Mouse (Mus musculus) stomach, embryonic 16.5 days (tissue): Measurements from ENCODE around the gene Gm10337. TPM values are rescaled to one million over a fixed set of nuclear protein-coding genes. Genes with fewer than 3 reads are reported as not detected.

Experiments
- ATAC-seq: fragments of 200-750 bp; cut with Nextera tagmentation; 2 replicates; pipeline ENCODE4 v1.8.0; 2017; ENCODE audit warnings: moderate number of reproducible peaks, moderate TSS enrichment; ENCODE audit not compliant: insufficient read depth, low FRiP score
- H3K27ac ChIP-seq: fragments of 300-500 bp; sonication (generic); 2 replicates; pipeline ENCODE4 v1.5.1; 2014; ENCODE audit warnings: low read length
- H3K27me3 ChIP-seq: fragments of 300-500 bp; sonication (generic); 2 replicates; pipeline ENCODE4 v1.6.1; 2014; ENCODE audit warnings: low read length, control low read depth, mixed read lengths; ENCODE audit not compliant: control insufficient read depth, insufficient read depth
- H3K36me3 ChIP-seq: fragments of 300-500 bp; sonication (generic); 2 replicates; pipeline ENCODE4 v1.6.1; 2014; ENCODE audit warnings: low read length; ENCODE audit not compliant: control insufficient read depth, insufficient read depth
- H3K4me1 ChIP-seq: fragments of 300-500 bp; sonication (generic); 2 replicates; pipeline ENCODE4 v1.6.1; 2014; ENCODE audit warnings: low read length, control low read depth, mixed read lengths; ENCODE audit not compliant: control insufficient read depth, insufficient read depth
- H3K4me2 ChIP-seq: fragments of 300-500 bp; sonication (generic); 2 replicates; pipeline ENCODE4 v1.6.1; 2014; ENCODE audit warnings: low read depth, low read length, mixed read lengths
- H3K4me3 ChIP-seq: fragments of 300-500 bp; sonication (generic); replicated peaks from 2 replicates; pipeline ENCODE4 v1.5.1; 2014; ENCODE audit warnings: mild to moderate bottlenecking, low read length
- H3K9ac ChIP-seq: fragments of 300-500 bp; sonication (generic); 2 replicates; pipeline ENCODE4 v1.6.1; 2014; ENCODE audit warnings: low read length
- H3K9me3 ChIP-seq: fragments of 300-500 bp; sonication (generic); replicated peaks from 2 replicates; pipeline ENCODE4 v1.6.1; 2016; ENCODE audit warnings: low read length, control low read depth; ENCODE audit not compliant: control insufficient read depth
- WGBS: fragments of 180-500 bp; shearing (Covaris S2); extraction: QIAGEN DNeasy Blood & Tissue Kit; methylation state at CpG from one replicate; pipeline ENCODE4 v1.1.7; 2014; 5-methylcytosine and 5-hydroxymethylcytosine counted together
- polyA plus RNA-seq: library from polyadenylated mRNA; unstranded; fragments of >200 nt; fragmentation: Nextera tagmentation; extraction: Ambion mirVana; gene quantifications from 2 replicates; pipeline ENCODE4 v1.2.1, GENCODE M21; 2015

The Gm10337 gene
- polyA plus RNA-seq, 1 experiment from 2014 or later: not detected

DNA sequence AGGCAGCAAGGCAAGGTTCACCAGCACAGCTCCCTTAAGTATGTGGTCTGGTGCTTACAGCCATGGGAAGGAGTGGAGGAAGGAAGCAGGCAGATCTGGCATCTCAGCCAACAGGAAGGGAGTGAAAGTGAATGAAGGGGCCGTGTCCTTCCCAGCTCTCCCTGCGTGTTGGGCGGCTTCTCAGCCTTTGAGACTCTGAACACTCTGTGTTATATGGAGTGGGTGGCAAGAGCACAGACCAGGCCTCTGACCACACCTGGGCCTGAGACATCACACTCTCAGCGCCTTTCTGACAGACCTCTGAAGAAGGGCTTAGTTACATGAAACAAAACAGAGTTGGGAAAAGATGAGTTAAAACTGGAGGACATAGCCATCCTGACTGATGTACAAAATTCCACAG is 27.0 kb downstream of the Gm10337 start:
- H3K4me2 ChIP-seq: no peak overlapping the region
- H3K27ac ChIP-seq: no peak overlapping the region
- peaks cover 22% of the 10 kb centered on the region for H3K36me3 ChIP-seq
- 89% methylated on average over 4 of the region's 4 CpGs for WGBS
- no peak for ATAC-seq
- H3K4me1 ChIP-seq: no peaks in the 10 kb centered on the region
- no peaks in the 10 kb centered on the region for H3K9me3 ChIP-seq
- no peak overlapping the region for H3K9ac ChIP-seq
- no peak overlapping the region for H3K4me3 ChIP-seq
- H3K27me3 ChIP-seq: no peaks in the 10 kb centered on the region

DNA sequence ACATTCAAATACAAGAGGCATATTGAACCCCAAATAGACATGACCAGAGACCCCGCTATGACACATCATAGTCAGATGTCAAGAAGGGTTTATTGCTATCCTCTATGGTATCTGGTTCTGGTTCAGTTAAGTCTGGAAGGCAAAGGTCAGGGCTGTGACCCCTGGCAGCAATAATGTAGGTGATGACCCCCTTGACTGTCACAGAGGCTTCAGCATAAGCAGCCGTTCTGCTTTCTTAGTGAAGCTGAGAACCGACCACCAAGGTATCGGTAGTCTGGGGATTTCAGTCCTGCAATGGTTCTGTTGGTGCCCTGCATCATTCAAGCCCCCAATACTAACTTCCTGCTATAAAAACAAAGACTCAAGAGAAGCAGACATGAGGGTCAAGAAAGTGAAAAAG is 28.1 kb downstream of the Gm10337 start:
- Histone ChIP-seq H3K9ac (no peak overlapping the region), H3K4me3 (no peak overlapping the region), H3K9me3 (no peaks in the 10 kb centered on the region), H3K4me1 (no peaks in the 10 kb centered on the region), H3K27ac (no peak overlapping the region), H3K36me3 (peaks cover 22% of the 10 kb centered on the region), H3K4me2 (no peak overlapping the region), H3K27me3 (no peaks in the 10 kb centered on the region)
- WGBS: 81% methylated on average over 4 of the region's 4 CpGs
- no peak for ATAC-seq

DNA sequence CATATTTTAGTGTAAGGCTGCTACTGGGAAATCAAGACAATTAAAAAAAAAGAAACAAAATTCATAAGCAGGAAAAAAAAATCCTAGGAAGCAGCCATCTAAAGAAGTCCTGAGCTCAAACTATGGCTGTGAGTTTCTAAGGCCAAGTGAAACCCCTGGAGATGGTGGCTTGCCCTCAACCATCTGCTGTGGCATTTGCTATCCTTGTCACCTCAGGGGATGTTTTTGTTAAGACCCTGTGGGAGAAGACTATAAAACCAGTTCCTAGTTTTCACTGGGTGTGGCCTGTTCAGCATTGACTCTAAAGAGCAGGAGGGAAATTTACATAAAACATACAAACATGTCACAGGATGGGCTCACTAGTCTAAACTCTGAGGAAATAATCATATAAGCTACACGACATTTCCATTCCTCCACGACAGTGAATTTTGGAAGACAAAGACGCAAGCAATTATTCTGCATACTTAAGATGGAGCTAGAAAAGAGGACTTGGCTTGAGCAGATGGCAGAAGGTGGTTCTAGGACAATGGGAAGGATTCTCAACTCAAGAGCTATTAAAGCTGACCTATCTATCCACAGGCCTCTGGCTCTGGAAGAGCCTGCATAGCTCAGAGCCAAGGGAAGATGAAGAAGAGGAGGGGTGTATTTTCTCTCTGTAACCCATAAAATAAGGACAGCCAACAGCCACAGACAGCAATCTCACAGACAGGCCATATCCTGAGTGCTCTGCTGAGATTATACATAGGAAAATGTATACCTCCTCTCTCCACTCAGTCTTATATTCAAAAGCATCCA is 28.8 kb downstream of the Gm10337 start:
- peaks cover 26% of the 10 kb centered on the region for H3K36me3 ChIP-seq

GRCm38 (mm10) chr15:102533926-102534325 is 30.4 kb downstream of the Gm10337 start:
- Histone ChIP-seq H3K36me3 (peaks cover 20% of the 10 kb centered on the region), H3K27ac (no peak overlapping the region), H3K4me2 (no peak overlapping the region), H3K4me3 (no peak overlapping the region), H3K9me3 (no peaks in the 10 kb centered on the region), H3K4me1 (no peaks in the 10 kb centered on the region), H3K27me3 (no peaks in the 10 kb centered on the region), H3K9ac (no peak overlapping the region)
- no peak for ATAC-seq
- WGBS: 91% methylated on average over 7 of the region's 7 CpGs

More for the DNA sequence above, 28.8 kb downstream of the Gm10337 start:
- Histone ChIP-seq H3K4me3 (no peak overlapping the region), H3K4me1 (no peaks in the 10 kb centered on the region), H3K4me2 (no peak overlapping the region), H3K27ac (no peak overlapping the region), H3K27me3 (no peaks in the 10 kb centered on the region), H3K9me3 (no peaks in the 10 kb centered on the region), H3K9ac (no peak overlapping the region)
- 90% methylated on average over 3 of the region's 3 CpGs for whole genome bisulfite sequencing
- no peak for ATAC-seq

DNA sequence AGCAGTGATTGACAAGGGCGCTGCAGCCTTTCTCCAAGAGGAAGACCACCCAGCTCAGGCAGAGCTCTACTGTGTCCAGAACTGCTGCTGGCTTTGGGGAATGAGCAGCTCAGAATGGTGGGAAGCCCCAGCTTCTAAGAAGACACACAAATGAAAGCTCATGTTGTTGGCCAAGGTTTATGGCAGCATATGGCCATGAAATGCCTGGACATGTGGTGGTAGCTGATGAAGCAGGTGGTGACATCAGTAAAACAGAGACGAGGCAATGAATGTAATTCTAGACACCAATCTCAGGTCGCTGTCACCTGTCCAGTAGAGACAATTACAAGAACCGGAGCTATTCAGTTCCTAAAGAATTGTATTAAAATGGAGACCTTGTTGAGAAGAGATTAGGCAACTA is 41.3 kb downstream of the Gm10337 start:
- no peak overlapping the region for H3K27ac ChIP-seq
- no peak overlapping the region for H3K9ac ChIP-seq
- 93% methylated on average over 4 of the region's 4 CpGs for WGBS
- no peaks in the 10 kb centered on the region for H3K9me3 ChIP-seq
- no peaks in the 10 kb centered on the region for H3K27me3 ChIP-seq
- no peak overlapping the region for H3K4me2 ChIP-seq
- no peak for ATAC-seq
- no peak overlapping the region for H3K4me3 ChIP-seq
- H3K4me1 ChIP-seq: no peaks in the 10 kb centered on the region
- peaks cover 28% of the 10 kb centered on the region for H3K36me3 ChIP-seq

- ATAC-seq: no peak
- no peaks in the 10 kb centered on the region for H3K9me3 ChIP-seq
- H3K36me3 ChIP-seq: peaks cover 32% of the 10 kb centered on the region
- no peak overlapping the region for H3K27ac ChIP-seq
- H3K4me2 ChIP-seq: no peak overlapping the region
- WGBS: 92% methylated on average over 3 of the region's 3 CpGs
- H3K4me1 ChIP-seq: no peaks in the 10 kb centered on the region
- H3K9ac ChIP-seq: no peak overlapping the region
- H3K4me3 ChIP-seq: no peak overlapping the region
- H3K27me3 ChIP-seq: no peaks in the 10 kb centered on the region
Observed at GRCm38 (mm10) chr15:102546246-102546645, 42.7 kb downstream of the Gm10337 start.

GRCm38 (mm10) chr15:102546677-102547427 is 43.3 kb downstream of the Gm10337 start:
- peaks cover 30% of the 10 kb centered on the region for H3K36me3 ChIP-seq
- no peak overlapping the region for H3K4me2 ChIP-seq
- H3K4me3 ChIP-seq: no peak overlapping the region
- H3K9me3 ChIP-seq: no peaks in the 10 kb centered on the region
- H3K27me3 ChIP-seq: no peaks in the 10 kb centered on the region
- WGBS: 83% methylated on average over 3 of the region's 3 CpGs
- no peaks in the 10 kb centered on the region for H3K4me1 ChIP-seq
- no peak overlapping the region for H3K9ac ChIP-seq
- ATAC-seq: no peak
- H3K27ac ChIP-seq: no peak overlapping the region

DNA sequence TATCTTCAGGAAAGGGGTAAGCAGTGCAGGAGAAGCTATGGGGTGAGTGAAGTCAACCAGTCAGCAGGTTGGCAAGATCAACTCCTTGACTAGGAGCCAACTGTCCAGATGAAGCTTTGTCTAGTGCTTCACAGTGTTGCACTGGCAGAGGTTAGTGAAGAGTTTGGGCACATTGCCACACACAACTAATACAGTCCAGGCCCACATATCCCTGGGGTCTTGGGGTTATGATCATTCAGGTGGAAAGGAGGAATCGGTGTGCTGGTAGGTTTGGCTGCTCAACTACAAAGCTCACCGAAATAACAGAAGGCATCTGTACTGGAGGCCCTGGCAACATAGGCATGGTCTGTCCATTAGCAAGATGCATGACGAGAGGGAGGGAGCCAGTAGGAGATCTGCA is 44.0 kb downstream of the Gm10337 start:
- Histone ChIP-seq H3K4me2 (no peak overlapping the region), H3K9me3 (no peaks in the 10 kb centered on the region), H3K9ac (no peak overlapping the region), H3K4me3 (no peak overlapping the region), H3K27ac (no peak overlapping the region), H3K4me1 (no peaks in the 10 kb centered on the region), H3K27me3 (no peaks in the 10 kb centered on the region), H3K36me3 (peaks cover 30% of the 10 kb centered on the region)
- 93% methylated on average over 3 of the region's 3 CpGs for WGBS
- ATAC-seq: no peak

- 98% methylated on average over 5 of the region's 5 CpGs for WGBS
- no peaks in the 10 kb centered on the region for H3K27me3 ChIP-seq
- no peaks in the 10 kb centered on the region for H3K4me1 ChIP-seq
- no peak overlapping the region for H3K4me2 ChIP-seq
- H3K4me3 ChIP-seq: no peak overlapping the region
- H3K9me3 ChIP-seq: no peaks in the 10 kb centered on the region
- H3K27ac ChIP-seq: no peak overlapping the region
- no peak overlapping the region for H3K9ac ChIP-seq
- no peak for ATAC-seq
- peaks cover 27% of the 10 kb centered on the region for H3K36me3 ChIP-seq
Observed at GRCm38 (mm10) chr15:102552599-102552998, 49.1 kb downstream of the Gm10337 start.
